Mouse (Mus musculus) kidney, adult 10 weeks (tissue): ENCODE data around the gene Nt5m. TPM values are rescaled to one million over a fixed set of nuclear protein-coding genes. Genes with fewer than 3 reads are reported as not detected.

ENCODE experiments used
- polyA plus RNA-seq: library from polyadenylated mRNA; stranded (reverse); fragments of 350-450 nt; fragmentation: Illumina TruSeq; extraction: RNeasy Lipid Tissue Mini Kit (QIAGEN cat#74804); gene quantifications from one replicate; pipeline ENCODE4 v1.2.3, GENCODE M21; 2014; ENCODE audit warnings: low read depth, low replicate concordance

Nt5m gene
- 2.5 TPM for polyA plus RNA-seq

DNA sequence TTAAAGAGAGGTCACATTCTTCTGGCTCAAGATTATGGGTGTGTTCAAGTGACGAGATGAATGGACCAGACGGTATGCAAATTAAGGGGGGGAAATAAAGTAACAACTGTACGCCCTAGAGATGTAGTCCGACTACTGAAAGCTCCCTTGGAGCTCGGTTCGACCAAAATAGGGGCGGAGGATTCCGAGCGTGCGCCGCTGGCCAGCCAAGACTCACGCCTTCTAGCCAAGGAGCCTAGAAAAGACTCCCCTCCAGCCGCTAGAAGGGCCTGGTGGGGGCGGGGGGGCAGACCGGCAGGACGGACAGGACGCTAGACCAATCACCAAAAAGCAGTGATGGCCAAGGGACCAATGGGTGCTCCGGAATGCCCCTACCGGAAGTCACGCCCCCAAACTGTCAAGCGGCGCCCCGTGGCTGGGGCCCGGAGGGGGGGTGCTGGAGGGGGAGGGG, at the start of gene Nt5m:
Nt5m (plus strand) TSS at position 440 of the 451 bp plus-strand sequence.

DNA sequence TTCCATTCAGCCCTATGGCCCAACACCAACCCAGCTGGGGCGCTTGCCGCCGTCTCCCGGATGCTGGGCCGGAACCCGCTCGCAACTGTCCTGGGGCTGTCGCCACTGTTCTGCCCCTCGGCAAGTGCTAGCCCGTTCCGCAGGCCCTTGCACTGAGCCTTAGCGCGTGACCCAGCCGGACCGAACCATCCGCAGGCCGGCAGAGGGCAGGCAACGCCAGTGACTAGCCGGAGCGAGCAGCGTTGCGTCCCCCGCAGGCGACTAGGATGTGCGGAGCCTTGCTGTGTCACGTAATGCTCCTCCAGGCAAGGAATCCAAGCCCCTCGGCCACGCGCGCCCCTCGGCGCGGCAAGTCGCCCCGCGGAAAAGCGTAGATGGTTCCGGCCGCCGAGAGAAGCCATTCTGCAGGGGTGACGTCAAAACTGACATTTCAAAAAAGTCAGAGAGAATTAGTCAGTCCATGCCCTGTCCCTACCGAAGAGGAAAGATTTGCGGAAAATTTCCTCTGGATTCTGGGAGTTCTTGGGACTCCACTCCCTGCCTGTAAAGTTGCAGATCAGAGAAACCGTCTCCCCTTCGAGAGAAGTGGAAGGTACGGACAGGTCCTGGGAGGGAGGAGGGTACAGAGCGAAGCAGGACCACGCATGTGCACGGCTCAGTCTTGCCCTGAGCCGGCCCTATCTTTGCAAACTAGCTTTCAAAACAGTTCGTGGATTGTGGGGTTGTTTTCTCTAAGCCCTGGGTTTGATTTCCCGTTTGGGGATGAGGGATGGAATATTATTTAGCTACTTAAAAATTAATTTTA, 29.4 kb upstream of the Nt5m start, which contains the start of gene Flcn:
Flcn (minus strand) TSS at position 347 of the 805 bp plus-strand sequence.

DNA sequence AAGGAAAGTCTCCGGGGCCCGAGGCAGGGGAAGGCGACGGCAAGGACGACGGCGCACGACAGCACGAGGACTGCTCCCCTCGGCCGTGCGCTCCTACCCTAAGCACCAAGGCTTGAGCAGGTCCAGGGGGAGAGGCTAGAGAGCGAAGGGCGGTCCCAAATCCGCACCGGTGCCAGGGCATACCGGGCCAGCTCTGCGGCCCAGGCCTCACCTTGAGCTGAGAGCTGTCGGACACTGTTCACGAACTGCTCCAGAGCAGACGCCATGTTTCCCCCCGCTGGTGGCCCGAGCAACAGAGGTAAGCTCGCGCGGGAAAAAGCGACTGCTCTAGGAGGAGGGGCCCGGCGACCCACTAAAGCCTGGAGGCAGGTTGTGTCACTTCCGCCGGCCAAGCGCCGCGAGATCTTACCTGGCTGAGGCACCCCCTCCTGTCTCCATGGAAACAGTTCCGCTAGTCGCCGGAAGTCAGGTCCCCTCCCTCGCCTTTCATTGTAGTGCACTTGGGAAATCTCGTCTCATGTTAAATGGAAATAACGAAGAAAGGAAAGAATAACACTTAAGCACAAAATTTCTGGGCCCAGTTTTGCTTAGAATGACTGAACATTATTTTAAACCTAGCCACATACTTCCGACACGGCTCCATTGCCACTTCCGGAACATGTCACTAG, 346 bp downstream of the Nt5m start, which contains the start of gene Cops3:
Cops3 (minus strand) TSS at position 380 of the 668 bp plus-strand sequence.

Other genes starting within 250 kb of the Nt5m start
- gene Olfr223, start 246.2 kb upstream of the Nt5m start, polyA plus RNA-seq, result not detected
- 20.7 TPM for gene Mprip, start 178.1 kb upstream of the Nt5m start, polyA plus RNA-seq
- gene Pld6, start 51.8 kb upstream of the Nt5m start, polyA plus RNA-seq, result not detected
- 5.2 TPM for gene Flcn, start 29.4 kb upstream of the Nt5m start, polyA plus RNA-seq
- gene Cops3, start 391 bp downstream of the Nt5m start, polyA plus RNA-seq, result 132 TPM
- 6.8 TPM for gene Med9, start 108.8 kb downstream of the Nt5m start, polyA plus RNA-seq
- gene Rasd1, start 125.5 kb downstream of the Nt5m start, polyA plus RNA-seq, result 1.0 TPM
- gene Pemt, start 207.0 kb downstream of the Nt5m start, polyA plus RNA-seq, result not detected